Mouse (Mus musculus): ENCODE data around the gene Vmn1r115. TPM values are rescaled to one million over a fixed set of nuclear protein-coding genes. Genes with fewer than 3 reads are reported as not detected.

The Vmn1r115 gene
- not detected for polyA plus RNA-seq (2012; fragmentation: generic; extraction: Trizol)

DNA sequence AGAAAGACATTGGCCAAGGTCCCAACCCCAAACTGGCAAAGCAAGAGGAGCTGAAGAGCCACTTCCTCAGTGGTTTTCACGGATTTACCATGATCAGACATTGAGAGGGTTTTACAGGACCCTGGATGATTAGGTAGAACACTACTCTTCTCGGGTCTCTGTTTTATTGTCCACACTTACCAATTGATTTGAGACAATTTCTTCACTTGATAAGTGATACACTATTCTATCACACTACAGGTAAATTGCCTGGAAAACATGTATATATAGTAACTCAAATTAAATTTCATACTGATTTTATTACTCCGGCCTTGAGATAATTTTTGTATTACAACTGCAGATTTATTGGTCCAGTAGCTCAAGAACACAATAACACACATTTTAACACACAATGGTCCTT is at the start of gene Vmn1r115:
Vmn1r115 (minus strand) TSS at position 101 of the 400 bp plus-strand sequence.

GRCm38 (mm10) chr7:20884021-20884420 is 39.2 kb upstream of the Vmn1r115 start, which contains the start of gene Vmn1r117:
TSS of gene Vmn1r117 (minus strand) at chr7:20884121.

GRCm38 (mm10) chr7:20871956-20872355 is 27.2 kb upstream of the Vmn1r115 start, which contains the start of gene Vmn1r116:
TSS of gene Vmn1r116 (plus strand) at chr7:20872256.

GRCm38 (mm10) chr7:20812086-20812485 is 32.7 kb downstream of the Vmn1r115 start, which contains the start of gene Vmn1r114:
TSS of gene Vmn1r114 (minus strand) at chr7:20812186.

Other genes starting within 250 kb of the Vmn1r115 start
- not detected for gene Gm4513, start 246.0 kb downstream of the Vmn1r115 start, polyA plus RNA-seq (2012; fragmentation: generic; extraction: Trizol)
- not detected for gene Vmn1r107, start 176.1 kb downstream of the Vmn1r115 start, polyA plus RNA-seq (2012; fragmentation: generic; extraction: Trizol)
- not detected for gene Vmn1r111, start 141.8 kb downstream of the Vmn1r115 start, polyA plus RNA-seq (2012; fragmentation: generic; extraction: Trizol)
- gene Gm10668, start 114.4 kb downstream of the Vmn1r115 start, polyA plus RNA-seq (2012; fragmentation: generic; extraction: Trizol) = not detected
- gene Vmn1r112, start 73.8 kb downstream of the Vmn1r115 start, polyA plus RNA-seq (2012; fragmentation: generic; extraction: Trizol) = not detected
- not detected for gene Vmn1r113, start 57.7 kb downstream of the Vmn1r115 start, polyA plus RNA-seq (2012; fragmentation: generic; extraction: Trizol)
- gene Vmn1r114, start 32.8 kb downstream of the Vmn1r115 start, polyA plus RNA-seq (2012; fragmentation: generic; extraction: Trizol) = not detected
- gene Vmn1r116, start 27.3 kb upstream of the Vmn1r115 start, polyA plus RNA-seq (2012; fragmentation: generic; extraction: Trizol) = not detected
- gene Vmn1r117, start 39.1 kb upstream of the Vmn1r115 start, polyA plus RNA-seq (2012; fragmentation: generic; extraction: Trizol) = not detected
- gene Vmn1r118, start 67.4 kb upstream of the Vmn1r115 start, polyA plus RNA-seq (2012; fragmentation: generic; extraction: Trizol) = not detected
- gene Vmn1r119, start 167.5 kb upstream of the Vmn1r115 start, polyA plus RNA-seq (2012; fragmentation: generic; extraction: Trizol) = not detected
- not detected for gene Vmn1r120, start 208.8 kb upstream of the Vmn1r115 start, polyA plus RNA-seq (2012; fragmentation: generic; extraction: Trizol)

All from C3H10T1/2 (cell line).